Mouse (Mus musculus): ENCODE results near the gene Snx30.

The Snx30 gene

DNA sequence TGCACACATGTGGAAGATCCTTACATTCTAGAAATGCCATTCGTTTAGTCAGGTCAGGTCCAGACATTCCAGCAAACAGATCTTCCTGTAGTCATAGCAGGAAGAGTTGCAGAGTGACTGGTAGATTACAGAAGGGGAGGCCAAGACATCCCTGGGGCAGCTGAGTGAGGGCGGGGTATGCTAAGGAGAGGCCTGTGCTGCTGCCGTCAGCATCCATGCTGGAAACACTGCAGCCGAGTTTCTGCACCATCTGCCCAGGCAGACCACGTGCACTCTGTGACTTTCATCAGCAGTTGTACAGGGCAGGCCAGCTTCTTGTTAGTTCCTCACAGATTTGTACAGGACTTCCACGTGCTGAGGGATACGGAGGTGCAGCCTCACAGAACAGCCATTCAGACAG is 17.8 kb downstream of the Snx30 start:
- DNase-seq (ENCODE audit: low spot score in 2 of 2) = no peak

DNA sequence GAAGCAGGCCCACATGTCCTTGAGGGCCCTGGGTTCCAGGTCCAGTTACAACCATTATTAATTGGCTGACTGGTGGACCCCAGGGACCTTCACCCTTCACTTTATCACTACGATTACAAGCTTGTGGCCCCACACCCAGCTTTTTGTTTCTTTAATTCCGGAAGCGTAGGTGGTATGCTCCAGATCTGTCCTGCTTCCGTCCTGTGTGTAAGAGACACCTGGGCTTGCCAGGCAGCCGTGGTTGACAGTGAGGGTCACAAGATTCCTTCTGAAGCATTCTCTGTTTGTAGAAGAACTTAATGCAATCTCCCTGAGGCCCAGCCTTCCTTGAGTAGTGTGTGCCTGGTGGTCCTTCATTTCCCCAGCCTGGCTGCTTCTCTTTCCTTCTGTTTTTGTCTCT is 19.2 kb downstream of the Snx30 start:
- DNase-seq (ENCODE audit: low spot score in 2 of 2) = no peak

GRCm38 (mm10) chr4:59825634-59826033 is 20.0 kb downstream of the Snx30 start:
- DNase-seq (ENCODE audit: low spot score in 2 of 2) = no peak

- no peak for DNase-seq (ENCODE audit: low spot score in 2 of 2)
Measured at GRCm38 (mm10) chr4:59826381-59826780, 20.7 kb downstream of the Snx30 start.

DNA sequence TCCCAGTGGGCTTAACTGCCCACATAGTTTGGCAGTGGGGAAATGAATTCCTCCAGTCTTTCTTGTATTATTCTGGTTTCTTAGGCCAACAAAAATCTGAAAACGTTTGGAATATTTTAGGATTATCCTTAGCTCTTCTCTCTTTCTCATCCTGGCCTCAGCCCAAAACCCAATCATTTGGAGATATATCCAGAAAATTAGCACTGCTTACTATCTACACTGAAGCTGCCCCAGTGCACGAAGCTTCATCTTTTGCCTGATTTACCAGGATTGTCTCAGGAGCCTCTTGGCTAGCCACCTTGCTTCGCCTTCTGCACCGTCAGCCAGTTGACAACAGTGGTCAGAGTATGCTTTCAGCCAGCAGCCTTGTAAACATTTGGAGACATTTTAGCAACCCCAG is 23.4 kb downstream of the Snx30 start:
- no peak for DNase-seq (ENCODE audit: low spot score in 2 of 2)

GRCm38 (mm10) chr4:59831038-59831437 is 25.4 kb downstream of the Snx30 start:
- no peak for DNase-seq (ENCODE audit: low spot score in 2 of 2)

DNA sequence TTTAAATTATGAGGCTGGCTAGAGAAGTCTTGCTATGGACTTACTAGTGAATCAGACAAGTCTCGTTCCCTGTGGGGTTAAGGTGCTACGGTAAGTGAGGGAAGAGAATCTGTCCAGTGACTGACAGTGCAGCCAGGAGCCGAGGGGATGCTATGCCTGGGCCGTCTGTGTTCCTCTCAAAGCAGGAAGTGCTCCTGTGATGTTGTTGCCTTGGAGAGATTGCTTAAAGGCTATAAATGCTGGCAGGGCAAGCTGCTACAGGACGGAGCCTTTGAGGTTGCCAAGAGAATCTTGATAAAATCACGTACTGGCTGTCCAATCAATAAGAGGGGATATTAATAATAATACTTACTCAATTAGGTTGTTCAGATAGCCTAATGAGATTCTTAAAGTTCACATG is 27.2 kb downstream of the Snx30 start:
- peak in 1 of 2 experiments; percentile 25 for DNase-seq (ENCODE audit: low spot score in 2 of 2)

GRCm38 (mm10) chr4:59837659-59838058 is 32.0 kb downstream of the Snx30 start:
- DNase-seq (ENCODE audit: low spot score in 2 of 2) = no peak

- no peak for DNase-seq (ENCODE audit: low spot score in 2 of 2)
Measured at GRCm38 (mm10) chr4:59844460-59845244, 39.0 kb downstream of the Snx30 start.

DNA sequence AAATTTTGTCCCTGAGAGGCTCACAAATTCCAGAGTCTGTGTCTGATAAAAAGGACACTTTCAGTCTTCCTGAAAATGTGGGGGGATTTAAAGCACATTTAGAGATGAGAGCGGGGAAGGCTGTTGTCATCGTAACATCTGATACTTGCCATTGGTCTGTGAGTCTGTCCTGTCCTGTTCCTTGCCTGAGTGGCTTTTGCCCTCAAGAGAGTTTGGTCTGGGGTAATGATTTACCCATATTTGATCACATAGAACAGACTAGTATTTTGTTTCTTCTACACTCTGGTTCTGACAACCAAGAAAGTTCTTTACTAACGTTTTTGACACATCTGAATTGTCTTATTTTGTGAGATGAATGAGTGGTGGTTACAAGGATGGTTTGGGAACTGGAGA is 39.6 kb downstream of the Snx30 start:
- no peak for DNase-seq (ENCODE audit: low spot score in 2 of 2)

- DNase-seq (ENCODE audit: low spot score in 2 of 2) = no peak
Measured at GRCm38 (mm10) chr4:59847447-59847846, 41.8 kb downstream of the Snx30 start.

- DNase-seq (ENCODE audit: low spot score in 2 of 2) = peak; percentile 50 to 71
Measured at GRCm38 (mm10) chr4:59850181-59850580, 44.5 kb downstream of the Snx30 start.

GRCm38 (mm10) chr4:59850886-59851623 is 45.4 kb downstream of the Snx30 start:
- DNase-seq (ENCODE audit: low spot score in 2 of 2) = no peak

GRCm38 (mm10) chr4:59853155-59853554 is 47.5 kb downstream of the Snx30 start:
- DNase-seq (ENCODE audit: low spot score in 2 of 2) = no peak

- DNase-seq (ENCODE audit: low spot score in 2 of 2) = peak; percentile 23 to 54
Measured at GRCm38 (mm10) chr4:59859693-59860425, 54.2 kb downstream of the Snx30 start.

- no peak for DNase-seq (ENCODE audit: low spot score in 2 of 2)
Measured at GRCm38 (mm10) chr4:59860431-59860830, 54.8 kb downstream of the Snx30 start.

DNA sequence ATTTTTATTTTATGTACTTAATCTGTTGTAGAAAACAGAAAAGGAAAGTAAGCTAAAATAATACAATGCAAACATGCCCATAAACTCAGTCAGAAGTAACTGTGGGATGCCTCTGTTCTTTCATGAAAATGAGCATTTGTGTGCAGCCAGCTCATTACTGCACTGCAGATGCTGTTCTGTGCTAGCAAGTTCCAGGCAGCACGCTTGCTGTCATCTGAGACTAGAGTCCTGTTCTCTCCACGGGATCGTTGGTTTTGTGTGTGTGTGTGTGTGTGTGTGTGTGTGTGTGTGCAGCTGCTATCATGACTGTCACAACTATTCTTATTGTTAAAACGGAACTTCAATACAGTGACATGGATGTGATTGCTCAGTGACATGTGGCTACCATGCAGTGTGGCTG is 56.2 kb downstream of the Snx30 start:
- no peak for DNase-seq (ENCODE audit: low spot score in 2 of 2)

GRCm38 (mm10) chr4:59862335-59862734 is 56.7 kb downstream of the Snx30 start:
- DNase-seq (ENCODE audit: low spot score in 2 of 2) = no peak

- DNase-seq (ENCODE audit: low spot score in 2 of 2) = no peak
Measured at GRCm38 (mm10) chr4:59863869-59864268, 58.2 kb downstream of the Snx30 start.

GRCm38 (mm10) chr4:59868086-59868485 is 62.4 kb downstream of the Snx30 start:
- no peak for DNase-seq (ENCODE audit: low spot score in 2 of 2)

DNA sequence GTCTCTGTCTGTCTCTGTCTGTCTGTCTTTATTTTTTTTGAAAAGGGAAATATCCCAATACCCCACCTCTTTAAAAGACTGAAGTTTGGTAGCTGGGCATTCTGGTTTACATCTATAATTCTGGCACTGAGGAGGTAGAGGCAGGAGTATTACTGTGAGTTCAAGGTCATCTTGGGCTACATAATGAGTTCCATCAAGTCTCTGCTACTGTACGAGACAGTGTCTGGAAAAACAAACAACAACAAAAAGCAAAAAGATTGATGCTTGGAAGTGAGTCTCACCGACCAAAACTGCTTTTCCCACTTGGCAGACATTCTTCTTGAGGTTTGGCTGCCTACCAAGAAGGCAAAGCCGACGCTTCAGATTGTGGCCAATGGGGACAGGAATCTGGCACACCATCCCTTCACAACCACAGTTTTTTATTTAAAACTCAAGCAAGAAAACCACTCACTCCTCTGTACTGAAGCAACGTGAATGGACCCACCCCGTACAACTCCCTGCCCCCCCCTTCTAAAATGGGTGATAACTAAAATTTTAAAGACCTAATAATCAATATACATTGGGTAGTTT is 63.9 kb downstream of the Snx30 start:
- DNase-seq (ENCODE audit: low spot score in 2 of 2) = no peak

- DNase-seq (ENCODE audit: low spot score in 2 of 2) = no peak
Measured at GRCm38 (mm10) chr4:59870433-59870832, 64.8 kb downstream of the Snx30 start.
